Mouse (Mus musculus) kidney, embryonic 16.5 days (tissue): ENCODE data around the gene Bod1l. TPM values are rescaled to one million over a fixed set of nuclear protein-coding genes. Genes with fewer than 3 reads are reported as not detected.

Source experiments
- ATAC-seq: fragments of 200-750 bp; cut with Nextera tagmentation; 2 replicates; pipeline ENCODE4 v1.8.0; 2017; ENCODE audit warnings: moderate TSS enrichment; ENCODE audit not compliant: low FRiP score, low TSS enrichment
- H3K27ac ChIP-seq: fragments of 300-500 bp; sonication (generic); 2 replicates; pipeline ENCODE4 v1.5.1; 2014; ENCODE audit warnings: low read length
- H3K27me3 ChIP-seq: fragments of 300-500 bp; sonication (generic); 2 replicates; pipeline ENCODE4 v1.6.1; 2014; ENCODE audit warnings: low read length, control low read depth, mixed read lengths; ENCODE audit not compliant: insufficient read depth
- H3K36me3 ChIP-seq: fragments of 300-500 bp; sonication (generic); 2 replicates; pipeline ENCODE4 v1.6.1; 2014; ENCODE audit warnings: low read length, control low read depth, mixed read lengths; ENCODE audit not compliant: insufficient read depth
- H3K4me1 ChIP-seq: fragments of 300-500 bp; sonication (generic); 2 replicates; pipeline ENCODE4 v1.6.1; 2014; ENCODE audit warnings: low read length, control low read depth, mixed read lengths; ENCODE audit not compliant: insufficient read depth
- H3K4me2 ChIP-seq: fragments of 300-500 bp; sonication (generic); replicated peaks from 2 replicates; pipeline ENCODE4 v1.6.1; 2014; ENCODE audit warnings: low read depth, low read length
- H3K4me3 ChIP-seq: fragments of 300-500 bp; sonication (generic); 2 replicates; pipeline ENCODE4 v1.5.1; 2014; ENCODE audit warnings: mild to moderate bottlenecking, low read length
- H3K9ac ChIP-seq: fragments of 300-500 bp; sonication (generic); replicated peaks from 2 replicates; pipeline ENCODE4 v1.6.1; 2014; ENCODE audit warnings: low read length
- H3K9me3 ChIP-seq: fragments of 300-500 bp; sonication (generic); 2 replicates; pipeline ENCODE4 v1.6.1; 2016; ENCODE audit warnings: low read length, control low read depth
- whole genome bisulfite sequencing: fragments of 180-500 bp; shearing (Covaris S2); extraction: QIAGEN DNeasy Blood & Tissue Kit; methylation state at CpG from one replicate; pipeline ENCODE4 v1.1.7; 2014; 5-methylcytosine and 5-hydroxymethylcytosine counted together
- polyA plus RNA-seq: library from polyadenylated mRNA; unstranded; fragments of >200 nt; fragmentation: Nextera tagmentation; extraction: Ambion mirVana; gene quantifications from 2 replicates; pipeline ENCODE4 v1.2.1, GENCODE M21; 2015

Bod1l gene
- polyA plus RNA-seq, 1 experiment from 2014 or later, result 19.0 TPM

DNA sequence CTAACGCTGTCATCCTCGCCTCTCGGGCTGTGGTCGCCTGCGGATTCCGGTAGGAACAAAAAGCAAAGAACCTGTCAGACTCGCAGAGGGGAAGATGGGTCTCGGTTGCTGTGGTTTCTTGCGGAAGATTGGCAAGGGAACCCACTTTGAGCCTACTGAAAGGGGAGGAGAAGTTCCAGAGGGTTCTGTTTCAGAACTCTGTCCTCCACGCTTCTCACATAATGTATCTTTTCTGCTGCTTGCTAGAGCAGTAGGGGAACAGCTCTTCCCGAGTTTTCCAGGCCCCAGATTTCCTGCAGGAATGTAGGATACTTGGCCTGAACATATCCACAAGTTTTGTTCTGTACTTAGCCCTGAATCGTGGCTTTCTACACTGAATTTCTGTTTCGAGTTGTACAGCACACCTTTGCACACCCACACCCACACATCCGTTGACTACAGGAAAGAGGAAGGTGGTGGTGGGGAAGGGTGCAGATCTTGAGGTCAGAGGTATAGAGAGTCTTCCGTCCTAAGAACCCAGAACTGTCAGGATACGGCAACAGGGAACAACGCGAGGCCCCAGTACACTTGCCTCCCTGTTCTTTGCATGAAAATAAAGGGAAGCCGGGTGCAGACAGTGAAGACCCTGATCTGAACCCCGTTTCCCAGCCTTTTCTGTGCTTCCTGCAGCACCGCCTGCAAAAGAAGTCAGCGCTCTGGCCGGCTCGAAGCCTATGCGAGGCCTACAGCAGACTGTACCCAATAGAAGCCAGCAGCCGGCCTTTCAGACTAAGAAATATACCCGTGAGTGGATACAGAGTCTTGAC is 81.8 kb downstream of the Bod1l start:
- ATAC-seq, result no peak

DNA sequence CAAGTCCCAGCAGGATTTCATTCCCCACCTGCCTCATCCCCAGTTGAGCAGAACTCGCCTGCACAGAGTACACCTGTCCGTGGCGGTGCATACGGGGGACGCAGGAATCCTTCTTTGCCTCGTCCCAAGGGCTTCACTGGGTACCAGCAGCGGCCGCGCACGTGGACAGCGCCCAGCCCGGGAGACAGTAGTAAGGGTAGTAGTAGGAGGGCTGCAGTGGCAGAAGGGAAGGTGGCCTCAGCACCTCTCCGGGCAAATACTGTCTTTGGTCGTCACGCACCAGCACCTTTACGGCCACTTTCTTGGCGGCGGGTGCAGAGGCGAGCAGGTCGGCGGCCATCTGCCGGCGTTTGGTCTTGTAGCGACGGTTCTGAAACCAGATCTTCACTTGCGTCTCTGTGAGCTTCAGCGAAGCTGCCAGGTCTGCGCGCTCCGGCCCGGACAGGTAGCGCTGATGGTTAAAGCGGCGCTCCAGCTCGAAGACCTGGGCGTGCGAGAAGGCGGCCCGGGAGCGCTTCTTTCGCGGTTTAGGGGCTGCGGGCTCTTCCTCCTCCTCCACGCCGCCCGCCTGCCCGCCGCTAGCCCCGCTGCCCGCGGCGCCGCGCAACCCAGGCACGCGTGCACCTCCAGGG is 82.5 kb downstream of the Bod1l start:
- H3K4me1 ChIP-seq, result peaks cover 24% of the 10 kb centered on the region
- no peak overlapping the region for H3K9ac ChIP-seq
- no peak overlapping the region for H3K27ac ChIP-seq
- peak overlapping the region; percentile 24; the same call in 1 of the 2 replicates for H3K4me2 ChIP-seq
- H3K9me3 ChIP-seq, result no peaks in the 10 kb centered on the region
- peaks cover 94% of the 10 kb centered on the region for H3K27me3 ChIP-seq
- WGBS, result under 1% methylated on average over 56 of the region's 56 CpGs
- ATAC-seq, result peak; percentile 40
- no peaks in the 10 kb centered on the region for H3K36me3 ChIP-seq
- H3K4me3 ChIP-seq, result peak overlapping the region; percentile 15

More for the DNA sequence above, 81.8 kb downstream of the Bod1l start:
- Histone ChIP-seq H3K27ac (no peak overlapping the region), H3K4me2 (peak overlapping the region; percentile 24; the same call in 1 of the 2 replicates), H3K36me3 (no peaks in the 10 kb centered on the region), H3K9me3 (no peaks in the 10 kb centered on the region), H3K4me3 (peak overlapping the region; percentile 15), H3K27me3 (peaks cover 94% of the 10 kb centered on the region), H3K9ac (no peak overlapping the region), H3K4me1 (peaks cover 24% of the 10 kb centered on the region)
- 6% methylated on average over 27 of the region's 27 CpGs for WGBS

DNA sequence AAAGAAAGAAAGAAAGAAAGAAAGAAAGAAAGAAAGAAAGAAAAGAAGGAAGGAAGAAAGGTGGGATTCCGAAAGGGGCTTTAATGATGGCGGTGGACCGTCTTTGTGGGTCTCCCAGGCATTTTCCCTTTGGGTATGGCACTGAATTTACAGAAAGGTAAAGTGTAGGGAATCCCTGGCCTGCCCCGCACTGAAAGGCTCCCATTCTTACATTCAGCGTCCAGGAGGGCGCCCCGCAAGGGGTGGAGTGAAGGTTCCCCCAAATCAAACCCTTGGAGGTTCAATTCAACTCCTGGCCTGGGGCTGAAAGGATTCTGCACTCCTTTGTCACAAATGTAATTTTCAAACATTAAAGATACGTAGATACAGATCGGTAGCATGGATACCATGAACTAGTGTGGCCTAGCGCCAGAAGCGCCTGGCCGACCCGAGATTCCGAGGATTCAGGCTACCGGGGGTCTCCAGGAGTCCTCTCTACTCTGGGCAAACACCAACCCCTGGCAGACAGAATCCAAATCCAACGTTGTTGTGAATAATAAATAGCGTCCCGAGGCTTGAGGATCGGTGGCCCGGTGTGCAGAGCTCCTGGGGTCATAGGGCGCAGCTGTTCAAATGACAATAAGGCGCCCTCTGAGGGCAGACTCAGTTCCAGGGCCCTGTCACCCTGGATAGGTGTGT is 83.1 kb downstream of the Bod1l start:
- Histone ChIP-seq H3K9me3 (no peaks in the 10 kb centered on the region), H3K4me3 (0 out of 2 replicates have a peak overlapping the region, but pooled peaks have one; percentile 15), H3K9ac (no peak overlapping the region), H3K36me3 (no peaks in the 10 kb centered on the region), H3K27ac (no peak overlapping the region), H3K4me2 (no peak overlapping the region), H3K4me1 (peaks cover 24% of the 10 kb centered on the region), H3K27me3 (peaks cover 94% of the 10 kb centered on the region)
- 3% methylated on average over 22 of the region's 22 CpGs for WGBS
- no peak for ATAC-seq

DNA sequence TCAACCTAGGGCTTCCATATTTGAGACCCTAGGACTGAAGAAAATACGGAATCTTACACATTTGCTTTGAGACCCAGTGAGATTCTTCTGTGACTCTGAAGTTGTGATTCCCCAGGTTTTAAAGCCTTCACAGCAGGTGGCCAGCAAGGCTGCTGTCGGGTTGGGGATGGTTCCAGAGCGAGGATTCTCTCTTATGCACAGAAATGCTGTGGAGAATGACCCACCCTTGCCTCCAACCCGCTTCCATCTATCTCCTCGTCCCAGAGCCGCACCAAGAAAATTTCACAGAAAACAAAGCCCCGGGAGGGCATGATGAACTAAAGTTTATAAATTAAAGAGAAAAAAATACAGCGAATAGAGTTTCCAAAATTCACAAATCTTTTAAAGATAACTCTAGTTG is 84.0 kb downstream of the Bod1l start:
- H3K27me3 ChIP-seq, result peaks cover 97% of the 10 kb centered on the region
- H3K4me2 ChIP-seq, result no peak overlapping the region
- ATAC-seq, result no peak
- no peaks in the 10 kb centered on the region for H3K36me3 ChIP-seq
- no peak overlapping the region for H3K27ac ChIP-seq
- H3K9ac ChIP-seq, result no peak overlapping the region
- no peak overlapping the region for H3K4me3 ChIP-seq
- WGBS, result 4% methylated on average over 8 of the region's 8 CpGs
- peaks cover 24% of the 10 kb centered on the region for H3K4me1 ChIP-seq
- H3K9me3 ChIP-seq, result no peaks in the 10 kb centered on the region

DNA sequence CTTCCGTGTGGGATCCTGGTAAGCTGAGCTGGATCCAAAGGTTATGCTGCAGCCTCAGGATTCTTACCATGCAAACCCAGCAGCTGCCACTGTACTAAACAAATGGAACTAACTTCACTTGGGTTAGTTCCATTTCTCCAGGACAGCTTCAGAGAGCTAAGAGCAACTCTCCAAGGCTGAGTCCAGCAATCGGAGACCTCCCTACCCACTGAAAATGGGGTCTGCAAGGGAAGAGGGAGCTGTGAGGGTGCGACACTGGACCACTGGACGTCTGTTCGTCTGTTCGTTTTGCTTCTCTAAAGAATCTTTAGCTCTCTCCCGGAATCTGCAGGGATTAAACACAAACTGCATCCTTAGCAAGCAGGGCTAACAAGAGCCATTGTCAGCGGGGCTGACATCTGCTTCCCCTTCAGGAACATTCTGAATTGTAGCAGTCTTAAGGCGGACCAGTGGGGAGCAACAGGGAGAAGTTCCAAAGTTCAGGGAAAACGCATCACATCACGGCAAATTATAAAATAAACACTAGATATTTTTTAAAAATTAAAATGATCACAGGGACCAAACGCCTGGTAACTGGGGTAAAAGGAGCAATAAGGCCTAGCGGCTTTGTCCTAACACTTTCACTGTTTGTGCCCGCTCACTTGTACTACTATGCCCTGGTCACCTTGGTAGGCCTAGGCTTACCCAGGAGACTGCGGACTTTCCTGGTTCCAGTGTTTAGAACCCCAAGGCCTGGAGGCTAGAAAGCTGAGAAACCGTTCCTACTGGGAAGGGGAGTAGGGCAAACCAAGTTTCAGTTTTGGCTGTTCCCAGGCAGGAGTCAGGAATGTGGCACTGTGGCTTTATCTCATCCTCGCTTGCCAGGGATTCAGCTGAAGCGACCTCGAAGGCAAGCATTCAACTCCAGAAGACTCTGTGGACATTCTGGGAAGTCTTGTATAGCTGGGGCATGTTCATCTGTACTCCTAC is 85.2 kb downstream of the Bod1l start:
- no peaks in the 10 kb centered on the region for H3K36me3 ChIP-seq
- no peak overlapping the region for H3K4me2 ChIP-seq
- peaks cover 97% of the 10 kb centered on the region for H3K27me3 ChIP-seq
- no peaks in the 10 kb centered on the region for H3K9me3 ChIP-seq
- 7% methylated on average over 19 of the region's 19 CpGs for WGBS
- no peak overlapping the region for H3K27ac ChIP-seq
- H3K4me1 ChIP-seq, result peaks cover 16% of the 10 kb centered on the region
- no peak overlapping the region for H3K4me3 ChIP-seq
- no peak overlapping the region for H3K9ac ChIP-seq
- ATAC-seq, result no peak

DNA sequence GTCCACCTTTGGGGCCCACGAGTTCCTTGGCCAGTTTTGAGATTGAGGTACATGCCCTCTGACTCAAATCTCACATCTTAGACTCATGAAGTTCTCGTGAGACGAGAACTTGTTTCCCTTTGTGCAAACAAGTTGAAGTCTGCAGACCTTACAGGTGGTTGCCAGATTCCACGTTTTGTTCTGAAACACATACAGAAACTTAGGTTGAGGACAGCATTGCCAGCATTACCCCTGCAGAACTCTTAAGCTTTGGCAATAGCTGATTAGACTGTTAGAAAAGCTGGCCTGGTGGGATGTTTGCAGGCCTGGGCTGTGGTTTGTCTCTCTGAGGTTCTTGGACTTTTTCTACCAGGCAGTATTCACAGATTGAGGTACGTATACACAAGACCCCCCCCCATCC is 86.8 kb downstream of the Bod1l start:
- WGBS, result 4% methylated on average over 5 of the region's 5 CpGs
- no peak overlapping the region for H3K27ac ChIP-seq
- no peak overlapping the region for H3K4me3 ChIP-seq
- no peaks in the 10 kb centered on the region for H3K36me3 ChIP-seq
- peaks cover 96% of the 10 kb centered on the region for H3K27me3 ChIP-seq
- ATAC-seq, result no peak
- no peaks in the 10 kb centered on the region for H3K9me3 ChIP-seq
- H3K4me2 ChIP-seq, result no peak overlapping the region
- H3K9ac ChIP-seq, result no peak overlapping the region
- H3K4me1 ChIP-seq, result peaks cover 7% of the 10 kb centered on the region

DNA sequence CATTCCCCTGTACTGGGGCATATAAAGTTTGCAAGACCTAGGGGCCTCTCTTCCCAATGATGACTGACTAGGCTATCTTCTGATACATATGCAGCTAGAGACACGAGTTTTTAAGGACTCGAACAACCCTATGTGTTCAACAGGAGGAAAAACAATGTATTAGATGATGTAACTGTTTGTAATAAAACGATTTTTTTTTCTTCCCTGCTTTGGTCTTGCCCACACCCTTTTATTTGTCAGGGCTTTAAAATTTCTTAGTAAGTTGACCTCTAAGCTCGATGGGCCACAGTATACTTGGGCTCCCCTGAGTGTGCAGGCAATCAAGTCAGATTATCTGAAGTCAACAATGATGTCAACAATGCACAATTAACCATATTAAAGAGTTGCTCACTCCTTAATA is 87.7 kb downstream of the Bod1l start:
- WGBS, result 3% methylated on average over 4 of the region's 4 CpGs
- H3K27me3 ChIP-seq, result peaks cover 96% of the 10 kb centered on the region

DNA sequence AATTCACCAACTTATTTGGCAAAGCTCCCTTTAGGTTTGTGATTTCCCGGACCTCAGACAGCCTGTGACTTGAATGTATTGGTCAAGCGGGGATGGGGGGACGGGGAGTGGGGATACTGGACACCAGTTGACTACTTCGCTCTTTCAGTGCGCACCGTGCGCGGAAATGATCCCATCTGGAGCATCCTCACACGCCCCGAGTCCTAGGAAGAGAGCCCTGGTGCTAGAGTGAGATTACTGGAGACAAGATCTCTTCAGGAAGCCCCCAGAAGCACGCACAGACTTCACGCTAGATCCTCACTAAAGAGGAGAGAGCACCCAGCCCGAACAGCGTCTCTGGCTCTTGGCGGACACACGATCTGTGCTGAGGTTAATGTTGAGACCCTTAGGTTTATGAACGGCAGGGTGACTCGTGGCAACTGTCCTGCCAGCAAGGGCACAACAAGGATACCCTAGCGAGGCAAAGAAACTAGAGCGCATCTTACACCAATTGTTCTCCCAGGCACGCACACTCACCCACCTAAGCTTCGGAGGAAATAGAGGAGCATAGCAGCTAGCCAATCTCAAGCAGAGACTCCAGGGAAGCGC is 88.6 kb downstream of the Bod1l start:
- Histone ChIP-seq H3K4me2 (no peak overlapping the region), H3K9me3 (no peaks in the 10 kb centered on the region), H3K9ac (no peak overlapping the region), H3K27ac (no peak overlapping the region), H3K4me1 (no peaks in the 10 kb centered on the region), H3K27me3 (peaks cover 98% of the 10 kb centered on the region), H3K36me3 (no peaks in the 10 kb centered on the region), H3K4me3 (no peak overlapping the region)
- ATAC-seq, result no peak
- 2% methylated on average over 23 of the region's 23 CpGs for WGBS

More for the DNA sequence above, 87.7 kb downstream of the Bod1l start:
- no peak overlapping the region for H3K9ac ChIP-seq
- H3K4me2 ChIP-seq, result no peak overlapping the region
- no peak overlapping the region for H3K4me3 ChIP-seq
- no peak overlapping the region for H3K27ac ChIP-seq
- ATAC-seq, result no peak
- no peaks in the 10 kb centered on the region for H3K9me3 ChIP-seq
- H3K36me3 ChIP-seq, result no peaks in the 10 kb centered on the region
- peaks cover under 1% of the 10 kb centered on the region for H3K4me1 ChIP-seq

DNA sequence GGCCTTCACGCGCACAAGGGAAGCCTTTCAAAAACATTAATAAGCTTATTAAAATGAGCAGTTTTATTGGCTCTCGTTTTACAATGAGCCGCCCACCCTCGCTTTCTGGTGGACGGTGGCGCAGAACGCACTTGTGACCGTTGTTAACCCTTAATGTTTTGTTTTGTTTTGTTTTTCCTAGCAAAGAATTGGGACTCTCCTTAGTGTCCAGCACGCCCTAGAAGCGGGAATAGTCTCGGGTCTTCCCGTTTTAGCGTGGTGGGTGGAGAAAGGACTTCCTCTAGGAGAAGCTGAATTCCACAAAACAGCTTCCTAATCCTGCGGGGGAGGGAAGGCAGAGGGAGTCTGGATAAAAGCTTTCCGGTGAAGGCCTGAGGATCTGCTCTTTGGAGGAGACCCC is 89.3 kb downstream of the Bod1l start:
- Histone ChIP-seq H3K4me1 (no peaks in the 10 kb centered on the region), H3K9me3 (no peaks in the 10 kb centered on the region), H3K27ac (no peak overlapping the region), H3K36me3 (no peaks in the 10 kb centered on the region), H3K9ac (no peak overlapping the region), H3K27me3 (peaks cover 98% of the 10 kb centered on the region), H3K4me2 (peak overlapping the region; percentile 19; the same call in 1 of the 2 replicates), H3K4me3 (no peak overlapping the region)
- WGBS, result under 1% methylated on average over 16 of the region's 16 CpGs
- no peak for ATAC-seq
